Mouse (Mus musculus) bone marrow macrophage, adult 2 months (primary cell): ENCODE measurements around the gene Insl5. TPM values are rescaled to one million over a fixed set of nuclear protein-coding genes. Genes with fewer than 3 reads are reported as not detected.
A peak's percentile ranks its signal among the peaks of the same experiment; 100 is the strongest.

ENCODE experiments used
- H3K27ac ChIP-seq: 2 replicates; pipeline ENCODE4 v1.5.1; 2012; ENCODE audit warnings: low read depth, low read length; ENCODE audit not compliant: insufficient read depth
- H3K4me1 ChIP-seq: 2 replicates; pipeline ENCODE4 v1.6.1; 2012; ENCODE audit warnings: low read length; ENCODE audit not compliant: control insufficient read depth, insufficient read depth
- H3K4me3 ChIP-seq: 2 replicates; pipeline ENCODE4 v1.5.1; 2012; ENCODE audit warnings: mild to moderate bottlenecking, low read length, moderate library complexity; ENCODE audit not compliant: insufficient read depth
- CTCF ChIP-seq: IDR thresholded peaks from 2 replicates; pipeline ENCODE4 v1.5.1; 2012; ENCODE audit warnings: low read depth, mild to moderate bottlenecking, low read length, moderate library complexity
- POLR2A ChIP-seq: IDR thresholded peaks from 2 replicates; pipeline ENCODE4 v1.6.1; 2012; ENCODE audit warnings: mild to moderate bottlenecking, low read depth, low read length, borderline replicate concordance
- polyA plus RNA-seq: library from polyadenylated mRNA; stranded (reverse); fragments of >200 nt; gene quantifications from 2 replicates; pipeline ENCODE4 v1.2.4, GENCODE M21; 2012; ENCODE audit not compliant: missing spikeins, insufficient read depth, insufficient read length

The Insl5 gene
- polyA plus RNA-seq, 1 experiment, result not detected

DNA sequence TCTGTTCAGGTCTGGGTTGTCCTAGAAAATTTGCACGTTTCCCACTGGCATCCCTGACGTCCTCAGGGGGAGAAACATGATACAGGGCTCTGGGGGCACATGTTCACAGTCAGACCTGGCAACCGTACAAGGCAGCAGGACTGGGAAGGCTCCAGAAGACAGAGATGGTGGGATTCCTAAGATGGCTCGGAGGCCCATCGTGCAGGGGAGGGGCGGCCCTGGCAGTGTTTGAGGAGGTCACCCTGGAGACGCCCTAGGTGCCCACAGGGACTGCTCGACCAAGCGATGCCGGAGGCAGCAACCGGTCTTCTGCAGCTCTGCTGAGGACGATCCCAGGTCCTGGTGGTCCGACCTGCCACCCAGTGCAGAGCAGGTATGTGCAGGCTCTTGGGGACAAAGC is 48.2 kb downstream of the Insl5 start, which contains the start of gene Tctex1d1:
Tctex1d1 (plus strand) TSS at position 167 of the 400 bp plus-strand sequence.
- peak within 1 kb of the TSS; percentile 31 for H3K4me3 ChIP-seq
- H3K27ac ChIP-seq, result no peak within 1 kb of the TSS
- TF ChIP-seq POLR2A, result no peak
- no peak for TF ChIP-seq CTCF
- H3K4me1 ChIP-seq, result no peaks in the 10 kb centered on the region

DNA sequence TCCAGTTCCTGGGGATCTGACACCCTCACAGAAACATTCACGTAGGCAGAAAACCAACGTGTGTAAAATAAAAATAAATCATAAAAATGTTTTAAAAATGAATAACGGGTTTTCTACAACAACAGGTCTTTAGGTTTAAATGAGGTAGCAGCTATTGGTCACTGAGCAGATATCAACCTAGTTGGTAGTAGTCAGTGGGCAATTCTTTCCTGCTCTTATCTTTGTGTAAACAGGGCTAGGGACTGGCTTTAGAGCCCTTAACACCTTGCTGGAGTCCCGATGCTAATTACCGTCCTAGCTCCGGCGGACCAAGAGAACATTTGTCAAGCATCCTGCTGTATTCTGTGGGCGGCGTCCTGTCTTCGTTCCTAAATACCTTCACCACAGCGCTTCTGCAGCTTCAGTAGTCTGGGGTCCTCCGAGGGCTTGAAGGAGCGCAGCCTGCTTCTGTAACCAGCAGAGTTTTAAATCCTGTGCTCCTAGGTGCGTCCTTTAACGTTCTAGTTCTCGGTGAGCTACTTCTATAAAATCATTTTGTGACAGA is 48.8 kb downstream of the Insl5 start:
- H3K4me1 ChIP-seq, result no peaks in the 10 kb centered on the region

DNA sequence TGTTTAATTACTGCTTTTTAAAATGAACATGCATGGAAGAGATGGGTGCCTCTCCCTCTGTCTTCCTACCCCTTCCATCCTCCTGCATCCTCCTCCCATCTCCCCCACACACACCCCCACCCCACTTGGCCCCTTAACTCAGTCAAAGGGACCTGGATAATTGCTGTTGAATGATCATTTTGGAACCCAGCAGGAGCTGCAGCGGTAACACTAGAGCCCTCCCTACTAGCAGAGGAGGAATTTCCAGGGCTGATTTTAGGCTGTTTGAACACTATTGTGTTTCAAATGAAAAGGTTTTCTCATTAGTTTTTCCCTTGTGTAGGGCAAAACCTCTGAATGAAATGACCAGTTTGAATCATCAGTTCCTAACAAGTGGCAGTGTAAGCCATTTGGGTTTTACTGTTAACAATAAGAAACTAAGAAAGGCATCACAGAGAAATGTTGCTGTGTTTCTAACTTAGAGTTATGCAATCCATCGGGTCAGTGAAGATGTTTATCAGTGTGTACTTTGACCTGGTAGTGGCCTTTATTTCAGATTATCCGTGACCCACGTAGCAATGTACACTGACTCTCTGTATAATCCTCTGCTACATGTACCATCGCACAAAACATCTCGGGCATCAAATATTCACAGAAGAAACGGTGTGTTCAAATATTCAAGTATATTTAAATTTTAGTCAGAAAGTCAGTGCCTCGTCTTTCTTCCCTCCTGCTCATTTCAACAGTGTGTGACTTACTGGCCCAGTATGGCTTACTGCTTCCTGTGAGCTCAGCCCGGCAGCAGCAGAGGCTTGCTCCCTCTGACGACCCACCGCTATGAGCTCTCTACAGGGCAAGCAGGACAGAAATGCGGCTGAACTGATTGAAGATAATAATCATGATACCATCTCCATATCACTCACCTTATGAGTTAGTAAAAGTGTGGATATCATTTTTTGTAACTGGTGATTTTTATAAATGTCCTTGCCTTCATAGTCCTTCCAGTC is 50.1 kb downstream of the Insl5 start:
- no peak overlapping the region for H3K27ac ChIP-seq
- H3K4me1 ChIP-seq, result no peaks in the 10 kb centered on the region
- TF ChIP-seq CTCF (no peak), POLR2A (no peak)
- H3K4me3 ChIP-seq, result no peak overlapping the region

More for the DNA sequence above, 48.8 kb downstream of the Insl5 start:
- H3K27ac ChIP-seq, result no peak overlapping the region
- no peak for TF ChIP-seq POLR2A
- no peak for TF ChIP-seq CTCF
- H3K4me3 ChIP-seq, result no peak overlapping the region

DNA sequence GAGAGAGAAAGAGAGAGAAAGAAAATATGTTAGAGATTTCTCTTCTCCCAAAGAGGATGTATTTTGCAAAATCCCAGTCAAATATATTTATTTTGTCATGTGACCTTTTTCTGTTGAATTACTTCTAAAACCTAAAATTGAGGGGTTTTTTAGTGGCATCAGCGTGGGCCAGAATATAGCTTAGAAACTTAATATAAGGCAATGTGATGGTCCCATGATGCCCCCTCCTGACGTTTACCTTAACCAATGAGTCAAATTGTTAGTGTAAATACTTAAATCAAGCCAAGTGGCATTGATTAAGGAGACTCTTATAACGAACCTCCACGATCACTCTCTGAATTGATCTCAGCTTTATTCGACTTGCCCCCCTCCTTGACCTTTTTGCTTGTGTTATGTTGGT is 52.5 kb downstream of the Insl5 start:
- TF ChIP-seq CTCF, result no peak
- no peak for TF ChIP-seq POLR2A
- Histone ChIP-seq H3K4me1 (no peaks in the 10 kb centered on the region), H3K4me3 (no peak overlapping the region), H3K27ac (no peak overlapping the region)

DNA sequence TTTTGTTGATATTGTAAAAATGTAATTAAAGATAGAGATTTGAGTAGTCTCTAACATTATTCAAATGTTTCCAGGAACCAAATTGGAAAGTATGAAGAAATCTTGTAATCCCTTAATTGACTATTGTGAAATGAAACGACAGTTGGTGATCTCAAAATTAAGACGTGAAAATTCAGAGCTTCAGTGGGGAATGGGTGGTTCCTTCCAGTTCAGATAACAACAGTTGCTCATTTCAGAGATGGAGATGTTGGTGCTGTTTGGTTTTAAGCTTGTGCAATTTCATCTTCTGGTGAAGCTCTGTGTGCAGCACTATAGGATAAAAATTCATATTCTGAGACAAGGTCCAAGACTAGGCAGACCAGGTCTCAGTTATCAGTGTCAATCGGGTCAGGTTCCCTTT is 54.6 kb downstream of the Insl5 start:
- no peak overlapping the region for H3K27ac ChIP-seq
- no peaks in the 10 kb centered on the region for H3K4me1 ChIP-seq
- H3K4me3 ChIP-seq, result no peak overlapping the region
- no peak for TF ChIP-seq CTCF
- TF ChIP-seq POLR2A, result no peak

DNA sequence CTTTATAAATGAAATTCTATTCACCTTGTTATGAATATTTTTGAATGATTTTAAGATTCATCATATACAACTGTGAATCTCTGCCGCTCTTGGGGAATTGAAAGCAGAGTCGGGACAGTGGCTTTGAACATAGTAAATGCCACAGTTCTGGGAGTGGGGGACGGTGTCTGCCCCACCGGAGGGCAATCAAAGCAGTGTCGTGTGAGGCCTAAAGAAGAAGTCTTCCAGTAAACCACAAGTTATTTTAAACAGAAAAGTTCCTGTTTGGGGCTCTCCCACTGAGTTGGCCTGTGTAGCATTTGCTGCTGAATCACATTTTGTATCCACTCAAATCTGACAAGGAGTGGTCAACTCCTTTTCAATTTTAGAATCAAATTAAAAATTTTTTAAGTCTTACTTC is 55.5 kb downstream of the Insl5 start:
- no peak overlapping the region for H3K4me3 ChIP-seq
- H3K27ac ChIP-seq, result no peak overlapping the region
- TF ChIP-seq POLR2A (no peak), CTCF (no peak)
- H3K4me1 ChIP-seq, result no peaks in the 10 kb centered on the region

DNA sequence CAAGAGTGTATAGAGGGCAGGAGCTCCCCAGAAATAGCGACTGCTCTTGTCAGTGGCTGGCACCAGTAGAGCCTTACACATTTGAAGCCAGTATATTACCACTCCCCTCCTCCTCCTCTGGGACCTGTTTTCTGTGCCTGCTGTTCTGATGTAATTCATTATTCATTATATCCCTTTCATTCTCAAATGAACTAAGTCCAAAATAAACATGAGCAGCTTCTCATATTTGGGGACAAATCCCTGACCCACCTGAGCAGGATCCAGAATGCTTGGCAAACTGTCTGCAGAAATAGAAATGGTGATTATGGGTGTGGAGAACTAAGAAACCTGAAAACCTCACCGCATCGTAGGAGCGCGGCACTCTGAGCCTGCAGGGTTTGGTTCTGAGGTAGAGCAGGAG is 57.0 kb downstream of the Insl5 start:
- TF ChIP-seq POLR2A (no peak), CTCF (no peak)
- Histone ChIP-seq H3K4me3 (no peak overlapping the region), H3K4me1 (no peaks in the 10 kb centered on the region), H3K27ac (no peak overlapping the region)

Other genes starting within 250 kb of the Insl5 start
- not detected in 2 replicates for gene Tctex1d1, start 48.2 kb downstream of the Insl5 start, polyA plus RNA-seq
- gene Mier1, start 87.5 kb upstream of the Insl5 start, polyA plus RNA-seq, result 67.4 and 67.5 TPM in 2 replicates
- 0.87 and 1.6 TPM in 2 replicates for gene Wdr78, start 87.7 kb upstream of the Insl5 start, polyA plus RNA-seq
- gene Slc35d1, start 188.3 kb upstream of the Insl5 start, polyA plus RNA-seq, result 4.9 and 6.0 TPM in 2 replicates